ENCODE assay signal across 14 mouse cellular contexts in the genomic region with DNA sequence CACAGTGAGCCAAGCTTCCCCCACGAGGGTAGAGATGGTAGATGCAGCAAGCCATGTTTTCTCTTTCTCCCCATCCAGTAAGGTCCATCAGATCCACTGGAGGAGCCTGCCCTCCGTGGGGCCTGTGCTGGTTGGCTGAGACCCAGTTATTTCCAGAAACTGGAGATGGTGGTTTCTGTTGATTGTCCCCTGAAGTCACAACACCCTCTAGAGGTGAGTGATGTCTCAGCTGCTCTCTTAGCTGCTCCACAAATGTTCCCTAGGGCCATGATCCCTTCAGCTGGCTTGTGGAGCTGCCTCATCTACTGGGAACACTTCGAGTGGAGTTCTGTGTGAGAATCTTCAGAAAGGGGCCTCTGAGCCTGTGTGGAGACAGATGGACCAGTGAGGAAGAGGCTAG. TPM values are rescaled to one million over a fixed set of nuclear protein-coding genes. Genes with fewer than 3 reads are reported as not detected.
"Had no signal": no experiment of that assay in that cellular context is flagged by ENCODE, and none has a peak within 500 bp of the region (broad histone marks: within the 10 kb centered on the region; RNA-seq: fewer than 3 reads in every experiment).

No protein-coding gene starts in this region.

- H3K9ac ChIP-seq: liver, embryonic 13.5 days; midbrain, embryonic 13.5 days had no signal

- H3K4me3 ChIP-seq: liver, embryonic 13.5 days; megakaryocyte, embryonic 14.5 days; midbrain, embryonic 13.5 days had no signal

- H3K4me2 ChIP-seq: midbrain, embryonic 13.5 days had no signal

- ATAC-seq: hindbrain, postnatal 0 days; midbrain, embryonic 13.5 days had no signal

- DNase-seq: kidney, adult 2 months; kidney, postnatal 36 days; liver, embryonic 13.5 days; right cerebral cortex, adult 18-20 months; right cerebral cortex, postnatal 25 days; thymus, adult 2 months; thymus, postnatal 25 days had no signal

- H3K27me3 ChIP-seq: lung, embryonic 15.5 days had no signal

- H3K36me3 ChIP-seq: limb, embryonic 10.5 days; liver, embryonic 13.5 days; lung, embryonic 15.5 days; midbrain, embryonic 13.5 days had no signal

- H3K27ac ChIP-seq: hindbrain, postnatal 0 days; liver, embryonic 13.5 days; macrophage; midbrain, embryonic 13.5 days had no signal

- H3K9me3 ChIP-seq: limb, embryonic 10.5 days; liver, embryonic 13.5 days; lung, embryonic 15.5 days; megakaryocyte, embryonic 14.5 days; midbrain, embryonic 13.5 days had no signal

RNA-seq across cellular contexts. Expression of gene Arhgap8, which starts 1.1 kb away (rescaled TPM):
- total RNA-seq: layer of hippocampus, postnatal 14 days had no signal
- polyA plus RNA-seq: macrophage had no signal
